ENCODE assay signal across 27 mouse cellular contexts in genomic region chr15:5156355-5156754, GRCm38 (mm10). TPM values are rescaled to one million over a fixed set of nuclear protein-coding genes. Genes with fewer than 3 reads are reported as not detected.
DNase-seq lines count a peak whose midpoint lies in the region; ATAC-seq lines count a peak whose summit lies in the region.
"Had no signal": no experiment of that assay in that cellular context is flagged by ENCODE, and none has a peak within 500 bp of the region (broad histone marks: within the 10 kb centered on the region; RNA-seq: fewer than 3 reads in every experiment).

No protein-coding gene starts in this region.

- no peaks in the 10 kb centered on the region for H3K9me3 ChIP-seq in midbrain, embryonic 11.5 days (ENCODE audit: control insufficient read depth, low read length)
- H3K9me3 ChIP-seq in midbrain, embryonic 15.5 days = no peaks in the 10 kb centered on the region
- no peaks in the 10 kb centered on the region for H3K9me3 ChIP-seq in liver, embryonic 15.5 days (replicated peaks)
- H3K9me3 ChIP-seq: embryonic facial prominence, embryonic 10.5 days; embryonic facial prominence, embryonic 15.5 days; forebrain, embryonic 15.5 days; kidney, embryonic 15.5 days; limb, embryonic 10.5 days; limb, embryonic 15.5 days; lung, embryonic 15.5 days had no signal

- intact Hi-C loops in heart, postnatal 25 days (cut with DNase I) = no loop called here

- no peaks in the 10 kb centered on the region for H3K27me3 ChIP-seq in midbrain, embryonic 11.5 days (ENCODE audit: control insufficient read depth, insufficient read depth, low read length)
- H3K27me3 ChIP-seq in midbrain, embryonic 15.5 days (replicated peaks) = no peaks in the 10 kb centered on the region
- no peaks in the 10 kb centered on the region for H3K27me3 ChIP-seq in liver, embryonic 15.5 days
- H3K27me3 ChIP-seq: embryonic facial prominence, embryonic 15.5 days; forebrain, embryonic 15.5 days; kidney, embryonic 15.5 days; limb, embryonic 15.5 days; lung, embryonic 15.5 days had no signal

- 94% methylated on average over 4 of the region's 4 CpGs for WGBS in midbrain, embryonic 11.5 days
- 85% methylated on average over 4 of the region's 4 CpGs for WGBS in midbrain, embryonic 15.5 days
- 44% methylated on average over 4 of the region's 4 CpGs for WGBS in liver, embryonic 15.5 days (ENCODE audit: insufficient replicate concordance)

- no peak for ATAC-seq in midbrain, embryonic 11.5 days (ENCODE audit: low FRiP score)
- no peak for ATAC-seq in midbrain, embryonic 15.5 days (replicated peaks)
- peak; percentile 9; the same call in 1 of the 2 replicates for ATAC-seq in liver, embryonic 15.5 days (ENCODE audit: insufficient read depth)
- ATAC-seq: activated CD4-positive, CD25-positive, alpha-beta regulatory T cell, adult 4 months; forebrain, embryonic 15.5 days had no signal

- DNase-seq in heart, adult 11 months = peak; percentile 16
- no peak for DNase-seq in heart, postnatal 25 days (ENCODE audit: low spot score)
- peak; percentile 2 for DNase-seq in midbrain, embryonic 11.5 days (ENCODE audit: low spot score, missing footprints)
- no peak for DNase-seq in right cerebral cortex, adult 2 months (ENCODE audit: low spot score in 2 of 2)
- DNase-seq in embryo, embryonic 10 days (ENCODE audit: low spot score) = no peak
- DNase-seq: adrenal gland, adult 2 months; adrenal gland, postnatal 36 days; cerebellum, adult 18-20 months; cerebellum, postnatal 10 days; gastrocnemius, adult 2 months; gastrocnemius, postnatal 36 days; heart, adult 2 months; heart, postnatal 14 days; kidney, adult 18-20 months; layer of hippocampus, postnatal 36 days; right cerebral cortex, adult 18-20 months; thymus, postnatal 4 days had no signal

- H3K9ac ChIP-seq in midbrain, embryonic 11.5 days (ENCODE audit: low read length) = no peak overlapping the region
- no peak overlapping the region for H3K9ac ChIP-seq in midbrain, embryonic 15.5 days
- H3K9ac ChIP-seq in liver, embryonic 15.5 days = no peak overlapping the region
- H3K9ac ChIP-seq: embryonic facial prominence, embryonic 15.5 days; forebrain, embryonic 15.5 days; kidney, embryonic 15.5 days; limb, embryonic 15.5 days; lung, embryonic 15.5 days had no signal

- no peaks in the 10 kb centered on the region for H3K36me3 ChIP-seq in midbrain, embryonic 11.5 days (ENCODE audit: control insufficient read depth, insufficient read depth, low read length)
- no peaks in the 10 kb centered on the region for H3K36me3 ChIP-seq in midbrain, embryonic 15.5 days (replicated peaks)
- H3K36me3 ChIP-seq in liver, embryonic 15.5 days (replicated peaks) = peaks cover 17% of the 10 kb centered on the region
- H3K36me3 ChIP-seq: embryonic facial prominence, embryonic 15.5 days; forebrain, embryonic 15.5 days had no signal

- H3K4me1 ChIP-seq in midbrain, embryonic 11.5 days (ENCODE audit: control insufficient read depth, insufficient read depth, low read length) = no peaks in the 10 kb centered on the region
- H3K4me1 ChIP-seq in midbrain, embryonic 15.5 days = peaks cover 7% of the 10 kb centered on the region; the same call in 1 of the 2 replicates
- H3K4me1 ChIP-seq in liver, embryonic 15.5 days (replicated peaks) = peaks cover 51% of the 10 kb centered on the region
- H3K4me1 ChIP-seq: limb, embryonic 10.5 days; limb, embryonic 15.5 days had no signal

- H3K4me2 ChIP-seq in midbrain, embryonic 11.5 days = no peak overlapping the region
- no peak overlapping the region for H3K4me2 ChIP-seq in midbrain, embryonic 15.5 days
- H3K4me2 ChIP-seq in liver, embryonic 15.5 days = no peak overlapping the region
- H3K4me2 ChIP-seq: embryonic facial prominence, embryonic 15.5 days; forebrain, embryonic 15.5 days; kidney, embryonic 15.5 days; limb, embryonic 15.5 days; lung, embryonic 15.5 days had no signal

- H3K27ac ChIP-seq in midbrain, embryonic 11.5 days (ENCODE audit: low read depth, low read length) = no peak overlapping the region
- no peak overlapping the region for H3K27ac ChIP-seq in midbrain, embryonic 15.5 days
- 0 out of 2 replicates have a peak overlapping the region, but pooled peaks have one; percentile 41 for H3K27ac ChIP-seq in liver, embryonic 15.5 days (replicated peaks)
- H3K27ac ChIP-seq: embryonic facial prominence, embryonic 10.5 days; embryonic facial prominence, embryonic 15.5 days; forebrain, embryonic 15.5 days; heart, adult 2 months; kidney, embryonic 15.5 days; limb, embryonic 10.5 days; limb, embryonic 15.5 days; lung, embryonic 15.5 days had no signal

- H3K4me3 ChIP-seq in midbrain, embryonic 11.5 days (ENCODE audit: low read depth, low read length) = no peak overlapping the region
- H3K4me3 ChIP-seq in midbrain, embryonic 15.5 days = no peak overlapping the region
- H3K4me3 ChIP-seq in liver, embryonic 15.5 days (replicated peaks) = no peak overlapping the region
- H3K4me3 ChIP-seq: embryonic facial prominence, embryonic 10.5 days; embryonic facial prominence, embryonic 15.5 days; forebrain, embryonic 15.5 days; gastrocnemius, adult 2 months; heart, adult 2 months; kidney, embryonic 15.5 days; limb, embryonic 10.5 days; limb, embryonic 15.5 days; lung, embryonic 15.5 days had no signal

RNA-seq across cellular contexts. Expression of gene Prkaa1, which starts 12.7 kb away (rescaled TPM):
- total RNA-seq in heart, postnatal 25 days (2021) = 10 to 100 TPM; 12.8 to 15.2 TPM
- 20.0 and 20.3 TPM in 2 replicates for polyA plus RNA-seq in midbrain, embryonic 11.5 days (2014; fragmentation: Nextera tagmentation; extraction: Ambion mirVana)
- polyA plus RNA-seq in midbrain, embryonic 15.5 days (2015; fragmentation: Nextera tagmentation; extraction: Ambion mirVana) = 13.3 and 14.8 TPM in 2 replicates
- polyA plus RNA-seq in liver, embryonic 15.5 days (2015; fragmentation: Nextera tagmentation; extraction: Ambion mirVana) = 11.4 and 12.2 TPM in 2 replicates

RNA-seq across cellular contexts. Expression of gene Ttc33, which starts 29.0 kb away (rescaled TPM):
- total RNA-seq in heart, postnatal 25 days (2021) = 10 to 100 TPM; 32.6 to 39.5 TPM
- 53.6 and 55.0 TPM in 2 replicates for polyA plus RNA-seq in midbrain, embryonic 11.5 days (2014; fragmentation: Nextera tagmentation; extraction: Ambion mirVana)
- polyA plus RNA-seq in midbrain, embryonic 15.5 days (2015; fragmentation: Nextera tagmentation; extraction: Ambion mirVana) = 56.1 and 56.4 TPM in 2 replicates
- polyA plus RNA-seq in liver, embryonic 15.5 days (2015; fragmentation: Nextera tagmentation; extraction: Ambion mirVana) = 13.5 and 15.7 TPM in 2 replicates

RNA-seq across cellular contexts. Expression of gene Rpl37, which starts 39.9 kb away (rescaled TPM):
- total RNA-seq in heart, postnatal 25 days (2021) = 100 to 1,000 TPM; 178 to 197 TPM
- 475 and 516 TPM in 2 replicates for polyA plus RNA-seq in midbrain, embryonic 11.5 days (2014; fragmentation: Nextera tagmentation; extraction: Ambion mirVana)
- polyA plus RNA-seq in midbrain, embryonic 15.5 days (2015; fragmentation: Nextera tagmentation; extraction: Ambion mirVana) = 261 and 286 TPM in 2 replicates
- 195 and 292 TPM in 2 replicates for polyA plus RNA-seq in liver, embryonic 15.5 days (2015; fragmentation: Nextera tagmentation; extraction: Ambion mirVana)

RNA-seq across cellular contexts. Expression of gene Card6, which starts 48.0 kb away (rescaled TPM):
- total RNA-seq in heart, postnatal 25 days (2021) = 1 to 10 TPM; 6.8 to 7.0 TPM
- 0.63 and 1.5 TPM in 2 replicates for polyA plus RNA-seq in midbrain, embryonic 11.5 days (2014; fragmentation: Nextera tagmentation; extraction: Ambion mirVana)
- 0.32 and 0.39 TPM in 2 replicates for polyA plus RNA-seq in midbrain, embryonic 15.5 days (2015; fragmentation: Nextera tagmentation; extraction: Ambion mirVana)
- polyA plus RNA-seq in liver, embryonic 15.5 days (2015; fragmentation: Nextera tagmentation; extraction: Ambion mirVana) = 1.2 and 1.6 TPM in 2 replicates

Comparison
In these comparisons a context has a peak if more than half of its experiments do, and no peak if none do; other contexts are left out.
1. DNase-seq: peak in heart, adult 11 months (single experiment) and midbrain, embryonic 11.5 days (single experiment); none in heart, postnatal 25 days (single experiment), right cerebral cortex, adult 2 months (0 of 2) and embryo, embryonic 10 days (single experiment).